Mouse (Mus musculus): Measurements from ENCODE around the gene Smim23. TPM values are rescaled to one million over a fixed set of nuclear protein-coding genes. Genes with fewer than 3 reads are reported as not detected.
A peak's percentile ranks its signal among the peaks of the same experiment; 100 is the strongest.

The Smim23 gene
- total and polyA plus RNA-seq, 3 experiments = not detected

DNA sequence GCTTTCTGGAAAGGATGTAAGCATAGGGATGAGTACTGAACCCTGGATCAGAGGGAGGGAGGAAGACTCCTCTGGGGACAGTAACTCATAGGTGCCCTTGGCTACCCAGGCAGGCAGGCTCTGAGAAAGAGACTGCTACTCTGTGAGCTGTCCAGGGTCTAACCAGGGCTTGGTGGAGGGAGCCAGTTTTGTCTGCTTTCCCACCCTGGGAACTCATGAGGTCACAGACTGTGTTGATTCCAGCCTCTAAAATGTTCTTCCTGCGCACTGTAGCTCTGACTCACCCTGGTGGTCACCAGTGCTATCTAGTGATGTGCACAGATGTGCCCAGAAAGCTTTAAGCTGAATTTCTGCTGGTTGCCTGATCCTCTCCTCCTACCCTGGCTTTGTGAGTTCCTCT lies 15.3 kb downstream of the Smim23 start:
- Histone ChIP-seq H3K9ac (ENCODE audit: control insufficient read depth, low read depth, low read length, poor library complexity, severe bottlenecking) (no peak overlapping the region), H3K27me3 (ENCODE audit: control insufficient read depth in 1 of 2, insufficient read depth in 2 of 2, low read length in 2 of 2) (peaks cover 0 to 1% of the 10 kb centered on the region in 2 experiments; a peak in 1 of 4 replicates), H3K27ac (ENCODE audit: control insufficient read depth, low read depth, low read length) (no peak overlapping the region), H3K9me3 (replicated peaks; ENCODE audit: insufficient read depth, low read length) (no peaks in the 10 kb centered on the region), H3K4me3 (ENCODE audit: control insufficient read depth in 1 of 2, insufficient read depth in 1 of 2, low read depth in 2 of 2, low read length in 2 of 2) (no peak overlapping the region), H3K36me3 (ENCODE audit: control insufficient read depth in 1 of 2, insufficient read depth in 2 of 2, low read length in 2 of 2) (no peaks in the 10 kb centered on the region), H3K4me1 (ENCODE audit: control insufficient read depth in 1 of 2, insufficient read depth in 2 of 2, low read length in 2 of 2) (no peaks in the 10 kb centered on the region), H3K79me2 (ENCODE audit: control insufficient read depth, insufficient read depth, low read length, poor library complexity) (no peaks in the 10 kb centered on the region)
- TF ChIP-seq MXI1 (IDR thresholded peaks at IDR 0.05; ENCODE audit: low read depth, low read length) = no peak
- TF ChIP-seq ZNF384 (IDR thresholded peaks at IDR 0.05; ENCODE audit: low read depth, low read length) = no peak
- no peak for TF ChIP-seq HCFC1 (IDR thresholded peaks at IDR 0.05; ENCODE audit: low read depth, low read length)
- TF ChIP-seq GABPA (IDR thresholded peaks at IDR 0.05; ENCODE audit: low read depth, low read length) = no peak
- TF ChIP-seq POLR2AphosphoS5 (IDR thresholded peaks at IDR 0.05; ENCODE audit: borderline replicate concordance, low read depth, low read length) = no peak
- TF ChIP-seq CTCF (IDR thresholded peaks at IDR 0.05 in 2 of 3, conservative IDR thresholded peaks at IDR 0.05 in 1 of 3; ENCODE audit: control insufficient read depth in 1 of 3, insufficient read depth in 1 of 3, low read depth in 2 of 3, low read length in 3 of 3, poor library complexity in 1 of 3, severe bottlenecking in 1 of 3) = no peak
- no peak for DNase-seq (ENCODE audit: low read depth, low spot score)

DNA sequence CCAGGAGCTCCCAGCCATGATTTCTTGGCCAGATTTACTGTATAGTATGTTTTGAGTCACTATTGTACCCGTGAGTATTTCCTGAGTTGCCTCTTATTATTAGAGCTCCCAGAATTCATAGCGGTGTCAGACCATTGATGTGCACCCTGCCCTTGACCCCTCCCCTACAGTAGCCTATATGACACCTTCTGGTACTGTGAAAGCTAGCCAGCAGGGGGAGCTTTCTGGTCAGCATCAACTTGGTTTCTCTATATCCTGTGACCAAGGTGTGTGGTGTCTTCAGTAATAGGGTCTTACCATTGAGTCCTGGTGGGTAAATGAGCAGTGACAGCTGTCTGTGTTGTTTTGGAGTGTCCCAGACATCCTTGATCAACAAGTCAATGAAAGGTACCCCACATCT lies 18.4 kb downstream of the Smim23 start:
- Histone ChIP-seq H3K9me3 (replicated peaks; ENCODE audit: insufficient read depth, low read length) (no peaks in the 10 kb centered on the region), H3K27me3 (ENCODE audit: control insufficient read depth in 1 of 2, insufficient read depth in 2 of 2, low read length in 2 of 2) (peaks cover 0 to under 1% of the 10 kb centered on the region in 2 experiments; a peak in 1 of 4 replicates), H3K4me1 (ENCODE audit: control insufficient read depth in 1 of 2, insufficient read depth in 2 of 2, low read length in 2 of 2) (no peaks in the 10 kb centered on the region), H3K36me3 (ENCODE audit: control insufficient read depth in 1 of 2, insufficient read depth in 2 of 2, low read length in 2 of 2) (no peaks in the 10 kb centered on the region), H3K79me2 (ENCODE audit: control insufficient read depth, insufficient read depth, low read length, poor library complexity) (no peaks in the 10 kb centered on the region), H3K27ac (ENCODE audit: control insufficient read depth, low read depth, low read length) (no peak overlapping the region), H3K9ac (ENCODE audit: control insufficient read depth, low read depth, low read length, poor library complexity, severe bottlenecking) (no peak overlapping the region), H3K4me3 (ENCODE audit: control insufficient read depth in 1 of 2, insufficient read depth in 1 of 2, low read depth in 2 of 2, low read length in 2 of 2) (no peak overlapping the region)
- TF ChIP-seq SMC3 (IDR thresholded peaks at IDR 0.05; ENCODE audit: low read depth, low read length) (peak; percentile 61), POLR2AphosphoS2 (IDR thresholded peaks at IDR 0.05; ENCODE audit: low read length) (no peak), POLR2AphosphoS5 (IDR thresholded peaks at IDR 0.05; ENCODE audit: borderline replicate concordance, low read depth, low read length) (no peak), RCOR1 (IDR thresholded peaks at IDR 0.05; ENCODE audit: low read depth, low read length) (no peak), KAT2A (conservative IDR thresholded peaks at IDR 0.05; ENCODE audit: low read depth, low read length) (no peak), POLR2A (IDR thresholded peaks at IDR 0.05; ENCODE audit: control insufficient read depth in 1 of 2, insufficient read depth in 1 of 2, low read depth in 1 of 2, low read length in 2 of 2, poor library complexity in 1 of 2) (no peak), ZKSCAN1 (IDR thresholded peaks at IDR 0.05; ENCODE audit: low read depth, low read length) (no peak), CHD1 (IDR thresholded peaks at IDR 0.05; ENCODE audit: low read depth, low read length) (no peak), RAD21 (IDR thresholded peaks at IDR 0.05; ENCODE audit: low read depth, low read length) (peak; percentile 50), USF2 (IDR thresholded peaks at IDR 0.05; ENCODE audit: borderline replicate concordance in 1 of 2, insufficient read depth in 1 of 2, low read depth in 1 of 2, low read length in 2 of 2) (no peak), MXI1 (IDR thresholded peaks at IDR 0.05; ENCODE audit: low read depth, low read length) (no peak), ZC3H11A (IDR thresholded peaks at IDR 0.05; ENCODE audit: low read depth, low read length) (peak; percentile 30; the same call in 1 of the 2 replicates), CTCF (IDR thresholded peaks at IDR 0.05 in 2 of 3, conservative IDR thresholded peaks at IDR 0.05 in 1 of 3; ENCODE audit: control insufficient read depth in 1 of 3, insufficient read depth in 1 of 3, low read depth in 2 of 3, low read length in 3 of 3, poor library complexity in 1 of 3, severe bottlenecking in 1 of 3) (peak; percentile 34 to 70 (median 60)), ZMIZ1 (IDR thresholded peaks at IDR 0.05; ENCODE audit: low read depth, low read length) (no peak), GABPA (IDR thresholded peaks at IDR 0.05; ENCODE audit: low read depth, low read length) (no peak), CHD2 (IDR thresholded peaks at IDR 0.05; ENCODE audit: low read length) (no peak)
- peak; percentile 39 for DNase-seq (ENCODE audit: low read depth, low spot score)
